21 mouse cellular contexts compared by ENCODE assay signal in genomic region chr14:48199506-48199905, GRCm38 (mm10).
A peak's percentile ranks its signal among the peaks of the same experiment; 100 is the strongest.
DNase-seq lines count a peak whose midpoint lies in the region; ATAC-seq and TF ChIP-seq lines count a peak whose summit lies in the region.
"Had no signal": no experiment of that assay in that cellular context is flagged by ENCODE, and none has a peak within 500 bp of the region (broad histone marks: within the 10 kb centered on the region; RNA-seq: fewer than 3 reads in every experiment).

No protein-coding gene starts in this region.

- no peak overlapping the region for H3K9ac ChIP-seq in lung, embryonic 15.5 days
- no peak overlapping the region for H3K9ac ChIP-seq in midbrain, postnatal 0 days (replicated peaks; ENCODE audit: low read length, poor library complexity, severe bottlenecking)
- H3K9ac ChIP-seq: embryonic facial prominence, embryonic 13.5 days; forebrain, embryonic 12.5 days; forebrain, postnatal 0 days; hindbrain, embryonic 13.5 days had no signal

- no peaks in the 10 kb centered on the region for H3K9me3 ChIP-seq in lung, embryonic 15.5 days
- no peaks in the 10 kb centered on the region for H3K9me3 ChIP-seq in midbrain, embryonic 10.5 days (replicated peaks)
- no peaks in the 10 kb centered on the region for H3K9me3 ChIP-seq in midbrain, postnatal 0 days (ENCODE audit: low read length)
- H3K9me3 ChIP-seq: embryonic facial prominence, embryonic 10.5 days; embryonic facial prominence, embryonic 13.5 days; forebrain, embryonic 12.5 days; hindbrain, embryonic 10.5 days; hindbrain, embryonic 13.5 days had no signal

- DNase-seq in heart, adult 11 months, result peak; percentile 15
- DNase-seq in heart, postnatal 14 days, result no peak
- DNase-seq in lung, adult 18-20 months, result no peak
- DNase-seq in midbrain, embryonic 10.5 days (ENCODE audit: low spot score), result no peak
- DNase-seq in midbrain, postnatal 0 days (ENCODE audit: low spot score), result no peak
- DNase-seq: adrenal gland, adult 2 months; adrenal gland, postnatal 14 days; embryo, embryonic 11 days; forebrain, postnatal 0 days; gastrocnemius, postnatal 10 days; gastrocnemius, postnatal 36 days; heart, postnatal 36 days had no signal

- H3K27me3 ChIP-seq in lung, embryonic 15.5 days, result no peaks in the 10 kb centered on the region
- no peaks in the 10 kb centered on the region for H3K27me3 ChIP-seq in midbrain, embryonic 10.5 days (ENCODE audit: low read depth, poor library complexity, severe bottlenecking)
- no peaks in the 10 kb centered on the region for H3K27me3 ChIP-seq in midbrain, postnatal 0 days (ENCODE audit: insufficient read depth, low read length)
- H3K27me3 ChIP-seq: forebrain, embryonic 12.5 days; hindbrain, embryonic 13.5 days had no signal

- peak overlapping the region; percentile 27 for H3K4me2 ChIP-seq in lung, embryonic 15.5 days
- H3K4me2 ChIP-seq in midbrain, postnatal 0 days (ENCODE audit: low read depth, low read length, poor library complexity, severe bottlenecking), result no peak overlapping the region
- H3K4me2 ChIP-seq: embryonic facial prominence, embryonic 13.5 days; forebrain, embryonic 12.5 days; heart, embryonic 11.5 days; hindbrain, embryonic 13.5 days had no signal

- intact Hi-C loops in heart, postnatal 14 days (cut with DNase I), result no loop called here

- no peaks in the 10 kb centered on the region for H3K36me3 ChIP-seq in lung, embryonic 15.5 days
- no peaks in the 10 kb centered on the region; the same call in 1 of the 2 replicates for H3K36me3 ChIP-seq in midbrain, embryonic 10.5 days
- no peaks in the 10 kb centered on the region for H3K36me3 ChIP-seq in midbrain, postnatal 0 days (ENCODE audit: insufficient read depth, low read length)
- H3K36me3 ChIP-seq: embryonic facial prominence, embryonic 10.5 days; embryonic facial prominence, embryonic 13.5 days; forebrain, embryonic 12.5 days; hindbrain, embryonic 10.5 days; hindbrain, embryonic 13.5 days had no signal

- 43% methylated on average over 4 of the region's 4 CpGs for WGBS in lung, embryonic 15.5 days
- 86% methylated on average over 4 of the region's 4 CpGs for WGBS in midbrain, embryonic 10.5 days
- 92% methylated on average over 4 of the region's 4 CpGs for WGBS in midbrain, postnatal 0 days

- peak overlapping the region; percentile 83 for H3K27ac ChIP-seq in lung, embryonic 15.5 days
- H3K27ac ChIP-seq in midbrain, embryonic 10.5 days (replicated peaks), result peak overlapping the region; percentile 57; the same call in 1 of the 2 replicates
- no peak overlapping the region for H3K27ac ChIP-seq in midbrain, postnatal 0 days (ENCODE audit: low read depth, low read length)
- H3K27ac ChIP-seq: embryonic facial prominence, embryonic 13.5 days; forebrain, embryonic 12.5 days had no signal

- no peak for TF ChIP-seq CTCF in midbrain, postnatal 0 days (IDR thresholded peaks at IDR 0.05)

- ATAC-seq in lung, embryonic 15.5 days (ENCODE audit: borderline replicate concordance, extremely low read depth, low FRiP score, low TSS enrichment), result no peak
- no peak for ATAC-seq in midbrain, postnatal 0 days (ENCODE audit: low FRiP score)
- ATAC-seq: hindbrain, embryonic 16.5 days had no signal

- no peak overlapping the region for H3K4me3 ChIP-seq in lung, embryonic 15.5 days
- H3K4me3 ChIP-seq in midbrain, embryonic 10.5 days, result no peak overlapping the region
- H3K4me3 ChIP-seq in midbrain, postnatal 0 days (ENCODE audit: low read depth, low read length), result no peak overlapping the region
- H3K4me3 ChIP-seq: embryonic facial prominence, embryonic 10.5 days; embryonic facial prominence, embryonic 13.5 days; erythroblast, embryonic 14.5 days; forebrain, embryonic 12.5 days; hindbrain, embryonic 10.5 days; hindbrain, embryonic 13.5 days had no signal

- H3K4me1 ChIP-seq in lung, embryonic 15.5 days, result peaks cover 73% of the 10 kb centered on the region
- peaks cover 82% of the 10 kb centered on the region for H3K4me1 ChIP-seq in midbrain, embryonic 10.5 days
- H3K4me1 ChIP-seq in midbrain, postnatal 0 days (ENCODE audit: insufficient read depth, low read length), result peaks cover 4% of the 10 kb centered on the region; the same call in 1 of the 2 replicates
